Mouse (Mus musculus): ENCODE data around the gene Rlbp1. TPM values are rescaled to one million over a fixed set of nuclear protein-coding genes. Genes with fewer than 3 reads are reported as not detected.

Rlbp1 gene
- polyA plus RNA-seq (2014; fragmentation: Nextera tagmentation; extraction: Ambion mirVana): not detected in 2 replicates

DNA sequence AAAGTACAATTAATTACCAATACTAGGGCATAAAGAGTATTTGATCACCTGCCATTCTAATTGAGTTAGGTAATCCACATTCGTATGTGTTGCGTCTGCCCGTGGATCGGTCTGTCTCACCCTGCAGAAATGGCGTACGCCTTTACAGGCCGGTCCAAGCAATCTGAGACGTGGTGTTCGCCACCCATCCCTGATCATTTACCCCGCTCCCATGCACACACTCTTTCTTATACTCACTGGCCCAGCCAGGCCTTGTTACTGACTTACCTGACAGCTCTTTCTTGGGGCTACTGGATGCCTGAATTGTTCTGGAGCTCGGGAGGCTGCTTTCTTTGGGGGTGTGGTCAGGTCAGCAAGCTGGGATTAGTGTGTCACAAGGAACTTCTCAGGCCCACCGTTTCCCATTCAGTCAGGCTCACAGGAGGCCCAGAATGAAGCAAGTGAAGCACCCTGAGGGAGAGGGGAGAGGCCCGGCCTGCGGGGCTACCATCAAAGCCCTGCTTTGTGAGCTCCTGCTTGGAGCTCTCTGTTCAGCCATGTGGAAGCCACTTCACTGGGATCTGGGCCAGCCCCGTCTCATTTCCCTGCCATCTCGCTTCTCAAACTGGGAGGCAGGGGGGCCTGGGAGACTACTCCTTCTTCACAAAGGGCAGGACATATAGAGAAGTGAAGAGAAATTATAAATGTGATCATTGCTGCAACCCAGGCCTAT, at the start of gene Rlbp1:
Gene Rlbp1 (minus strand): TSS at position 627 of the 712 bp plus-strand sequence.
- H3K9ac ChIP-seq (ENCODE audit: low read length): no peak within 1 kb of the TSS
- no peak for ATAC-seq (ENCODE audit: insufficient number of reproducible peaks, insufficient read depth, low FRiP score, low read depth)
- H3K9me3 ChIP-seq (ENCODE audit: control insufficient read depth, low read length): no peaks in the 10 kb centered on the region
- no peak within 1 kb of the TSS for H3K4me3 ChIP-seq (ENCODE audit: control insufficient read depth in 1 of 2, insufficient read depth in 1 of 2, low read depth in 1 of 2, low read length in 2 of 2)
- no peak within 1 kb of the TSS for H3K4me2 ChIP-seq (ENCODE audit: low read length)
- 73% methylated on average over 16 of the region's 16 CpGs for WGBS
- H3K4me1 ChIP-seq (ENCODE audit: control insufficient read depth in 2 of 2, insufficient read depth in 2 of 2, low read length in 2 of 2): no peaks in the 10 kb centered on the region
- no peaks in the 10 kb centered on the region for H3K36me3 ChIP-seq (ENCODE audit: control insufficient read depth, insufficient read depth, low read length)
- peaks cover 3% of the 10 kb centered on the region; the same call in 1 of the 2 replicates for H3K27me3 ChIP-seq (ENCODE audit: control insufficient read depth, insufficient read depth, low read length)
- no peak within 1 kb of the TSS for H3K27ac ChIP-seq (replicated peaks in 1 of 2; ENCODE audit: control insufficient read depth in 1 of 2, insufficient read depth in 1 of 2, low read depth in 2 of 2, low read length in 2 of 2)

DNA sequence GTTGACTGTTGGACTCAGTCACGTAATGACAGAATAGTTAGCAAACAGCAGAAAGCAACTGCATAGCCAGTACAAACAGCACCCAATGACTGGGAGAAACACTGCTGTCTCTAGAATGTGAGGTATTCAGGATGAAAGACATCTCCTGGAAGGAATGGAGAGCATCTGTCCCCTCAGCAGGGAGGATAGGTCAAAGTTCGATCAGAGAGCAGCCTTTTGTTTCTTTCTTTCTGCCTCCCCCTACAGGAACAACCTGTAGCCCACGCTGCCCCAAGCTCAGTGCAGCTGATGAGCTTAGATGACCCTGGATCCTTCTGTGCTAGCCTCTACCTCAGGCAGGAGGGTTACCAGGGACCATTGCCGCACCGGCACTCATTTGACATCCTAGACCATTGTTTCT, 41.4 kb upstream of the Rlbp1 start:
- 59% methylated on average over 5 of the region's 5 CpGs for WGBS
- ATAC-seq (ENCODE audit: insufficient number of reproducible peaks, insufficient read depth, low FRiP score, low read depth): no peak
- H3K4me3 ChIP-seq (ENCODE audit: control insufficient read depth in 1 of 2, insufficient read depth in 1 of 2, low read depth in 1 of 2, low read length in 2 of 2): no peak overlapping the region
- H3K36me3 ChIP-seq (ENCODE audit: control insufficient read depth, insufficient read depth, low read length): 0 out of 2 replicates have a peak, but pooled peaks cover 3% of the 10 kb centered on the region
- H3K9ac ChIP-seq (ENCODE audit: low read length): no peak overlapping the region
- 0 out of 4 replicates have a peak, but pooled peaks cover 0 to 6% of the 10 kb centered on the region in 2 experiments for H3K4me1 ChIP-seq (ENCODE audit: control insufficient read depth in 2 of 2, insufficient read depth in 2 of 2, low read length in 2 of 2)
- no peaks in the 10 kb centered on the region for H3K9me3 ChIP-seq (ENCODE audit: control insufficient read depth, low read length)
- H3K27ac ChIP-seq (replicated peaks in 1 of 2; ENCODE audit: control insufficient read depth in 1 of 2, insufficient read depth in 1 of 2, low read depth in 2 of 2, low read length in 2 of 2): no peak overlapping the region
- no peaks in the 10 kb centered on the region for H3K27me3 ChIP-seq (ENCODE audit: control insufficient read depth, insufficient read depth, low read length)
- H3K4me2 ChIP-seq (ENCODE audit: low read length): no peak overlapping the region

DNA sequence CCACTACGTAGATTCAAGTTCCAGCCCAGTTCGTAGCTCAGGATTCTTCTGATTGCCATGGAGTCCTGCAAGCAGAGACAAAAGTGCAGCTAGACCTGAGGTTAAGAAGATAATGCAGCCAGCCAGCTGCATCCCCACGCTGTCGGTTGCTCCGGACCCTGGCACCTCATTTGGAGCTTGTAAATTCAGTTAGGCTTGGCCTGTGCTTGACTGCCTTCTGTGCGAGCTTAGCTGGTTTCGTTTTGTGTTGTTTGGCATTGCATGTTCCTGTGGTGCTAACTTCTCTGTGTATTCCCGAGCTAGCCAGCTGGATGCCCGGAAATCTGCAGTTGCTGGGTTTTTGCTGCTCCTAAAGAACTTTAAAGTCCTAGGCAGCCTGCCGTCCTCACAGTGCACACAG, 39.0 kb upstream of the Rlbp1 start:
- 0 out of 4 replicates have a peak, but pooled peaks cover 0 to 6% of the 10 kb centered on the region in 2 experiments for H3K4me1 ChIP-seq (ENCODE audit: control insufficient read depth in 2 of 2, insufficient read depth in 2 of 2, low read length in 2 of 2)
- WGBS: 83% methylated on average over 10 of the region's 10 CpGs
- H3K36me3 ChIP-seq (ENCODE audit: control insufficient read depth, insufficient read depth, low read length): 0 out of 2 replicates have a peak, but pooled peaks cover 3% of the 10 kb centered on the region
- no peak overlapping the region for H3K4me2 ChIP-seq (ENCODE audit: low read length)
- H3K4me3 ChIP-seq (ENCODE audit: control insufficient read depth in 1 of 2, insufficient read depth in 1 of 2, low read depth in 1 of 2, low read length in 2 of 2): no peak overlapping the region
- no peak overlapping the region for H3K9ac ChIP-seq (ENCODE audit: low read length)
- ATAC-seq (ENCODE audit: insufficient number of reproducible peaks, insufficient read depth, low FRiP score, low read depth): no peak
- H3K9me3 ChIP-seq (ENCODE audit: control insufficient read depth, low read length): no peaks in the 10 kb centered on the region
- no peak overlapping the region for H3K27ac ChIP-seq (replicated peaks in 1 of 2; ENCODE audit: control insufficient read depth in 1 of 2, insufficient read depth in 1 of 2, low read depth in 2 of 2, low read length in 2 of 2)
- no peaks in the 10 kb centered on the region for H3K27me3 ChIP-seq (ENCODE audit: control insufficient read depth, insufficient read depth, low read length)

DNA sequence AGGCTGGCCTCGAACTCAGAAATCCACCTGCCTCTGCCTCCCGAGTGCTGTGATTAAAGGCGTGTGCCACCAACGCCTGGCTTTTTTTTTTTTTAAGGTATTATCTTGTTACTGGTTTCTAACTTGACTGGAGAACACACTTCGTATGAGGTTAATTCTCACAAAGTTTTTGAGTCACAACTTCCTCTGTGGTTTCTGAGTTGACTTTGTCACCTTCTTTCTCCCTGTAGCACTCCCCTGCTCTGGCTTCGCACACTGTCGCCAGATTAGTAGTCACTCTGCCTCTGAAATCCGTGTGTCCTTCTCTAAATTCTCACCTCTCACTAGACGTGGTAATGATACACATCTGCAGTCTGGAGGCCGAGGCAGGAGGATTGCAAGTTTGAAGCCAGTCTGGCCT, 36.0 kb upstream of the Rlbp1 start:
- no peak overlapping the region for H3K4me3 ChIP-seq (ENCODE audit: control insufficient read depth in 1 of 2, insufficient read depth in 1 of 2, low read depth in 1 of 2, low read length in 2 of 2)
- no peak for ATAC-seq (ENCODE audit: insufficient number of reproducible peaks, insufficient read depth, low FRiP score, low read depth)
- 87% methylated on average over 10 of the region's 10 CpGs for WGBS

DNA sequence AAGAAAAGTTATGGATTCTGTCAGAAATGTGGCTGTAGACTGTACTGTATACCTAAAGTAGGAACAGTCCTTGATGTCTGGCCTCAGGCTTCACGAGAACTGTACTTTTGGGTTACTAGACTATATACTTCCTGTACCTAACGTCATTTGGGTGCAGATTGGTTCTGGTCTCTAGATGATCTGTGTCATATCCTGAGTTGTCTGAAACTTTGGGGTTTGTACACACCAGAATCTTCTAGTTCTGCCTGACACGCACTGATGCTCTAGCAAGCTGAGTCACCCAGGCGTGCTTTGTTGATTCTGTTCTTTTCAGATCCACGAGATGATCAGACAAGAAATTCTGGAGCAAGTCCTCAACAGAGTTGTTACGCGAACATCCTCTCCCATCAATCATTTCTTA, 33.1 kb upstream of the Rlbp1 start:
- Histone ChIP-seq H3K27ac (replicated peaks in 1 of 2; ENCODE audit: control insufficient read depth in 1 of 2, insufficient read depth in 1 of 2, low read depth in 2 of 2, low read length in 2 of 2) (no peak overlapping the region), H3K9ac (ENCODE audit: low read length) (no peak overlapping the region), H3K9me3 (ENCODE audit: control insufficient read depth, low read length) (no peaks in the 10 kb centered on the region), H3K27me3 (ENCODE audit: control insufficient read depth, insufficient read depth, low read length) (no peaks in the 10 kb centered on the region), H3K4me2 (ENCODE audit: low read length) (no peak overlapping the region), H3K4me3 (ENCODE audit: control insufficient read depth in 1 of 2, insufficient read depth in 1 of 2, low read depth in 1 of 2, low read length in 2 of 2) (no peak overlapping the region), H3K36me3 (ENCODE audit: control insufficient read depth, insufficient read depth, low read length) (0 out of 2 replicates have a peak, but pooled peaks cover 7% of the 10 kb centered on the region), H3K4me1 (ENCODE audit: control insufficient read depth in 2 of 2, insufficient read depth in 2 of 2, low read length in 2 of 2) (no peaks in the 10 kb centered on the region)
- no peak for ATAC-seq (ENCODE audit: insufficient number of reproducible peaks, insufficient read depth, low FRiP score, low read depth)
- 89% methylated on average over 7 of the region's 7 CpGs for WGBS

More for the DNA sequence above, 36.0 kb upstream of the Rlbp1 start:
- no peak overlapping the region for H3K9ac ChIP-seq (ENCODE audit: low read length)
- H3K4me2 ChIP-seq (ENCODE audit: low read length): no peak overlapping the region
- 0 out of 2 replicates have a peak, but pooled peaks cover 7% of the 10 kb centered on the region for H3K36me3 ChIP-seq (ENCODE audit: control insufficient read depth, insufficient read depth, low read length)
- H3K9me3 ChIP-seq (ENCODE audit: control insufficient read depth, low read length): no peaks in the 10 kb centered on the region
- H3K27me3 ChIP-seq (ENCODE audit: control insufficient read depth, insufficient read depth, low read length): no peaks in the 10 kb centered on the region
- H3K27ac ChIP-seq (replicated peaks in 1 of 2; ENCODE audit: control insufficient read depth in 1 of 2, insufficient read depth in 1 of 2, low read depth in 2 of 2, low read length in 2 of 2): no peak overlapping the region
- H3K4me1 ChIP-seq (ENCODE audit: control insufficient read depth in 2 of 2, insufficient read depth in 2 of 2, low read length in 2 of 2): no peaks in the 10 kb centered on the region

DNA sequence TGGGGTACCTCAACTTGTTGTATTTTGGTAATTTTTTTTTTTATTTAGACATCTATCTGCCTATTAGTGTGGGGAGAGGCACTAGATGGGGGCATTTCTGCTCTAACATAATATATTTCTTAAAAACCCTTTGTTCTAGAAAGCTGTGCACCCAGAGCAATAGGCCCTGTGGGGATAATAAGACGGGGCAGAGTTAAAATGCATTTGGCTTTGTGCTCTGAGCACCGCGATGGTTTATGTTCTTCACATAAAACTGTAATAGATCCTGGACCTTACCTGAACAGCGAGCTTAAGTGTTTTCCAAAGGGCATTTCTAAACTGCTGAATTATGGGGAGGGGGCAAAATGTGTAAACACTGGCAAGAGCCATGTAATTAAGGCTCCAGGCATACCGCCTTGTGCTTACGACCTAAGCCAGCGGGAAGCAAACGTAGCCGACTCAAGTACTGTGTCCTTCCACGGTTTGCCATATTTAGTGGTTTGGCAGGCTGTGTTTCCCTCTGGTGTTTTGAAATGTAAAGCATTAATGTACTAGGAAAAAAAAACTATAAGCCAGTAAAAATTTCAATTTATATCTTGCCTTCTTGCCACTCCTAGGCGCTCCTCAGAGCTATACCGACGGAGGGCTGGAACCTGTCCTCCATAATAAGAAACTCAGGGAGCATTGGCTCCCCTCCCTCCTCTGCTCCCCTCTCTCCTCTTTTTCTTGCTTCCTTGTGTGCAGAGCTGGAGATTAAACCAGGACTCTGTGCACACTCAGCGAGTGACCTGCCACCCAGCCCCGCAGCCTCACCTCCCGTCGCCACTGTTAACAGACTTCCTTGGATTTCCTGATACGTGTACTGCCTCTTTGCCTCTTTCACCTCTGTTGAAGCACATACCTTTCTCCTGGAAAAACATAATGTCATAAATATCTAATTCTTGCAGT, 27.9 kb upstream of the Rlbp1 start:
- Histone ChIP-seq H3K9me3 (ENCODE audit: control insufficient read depth, low read length) (no peaks in the 10 kb centered on the region), H3K27ac (replicated peaks in 1 of 2; ENCODE audit: control insufficient read depth in 1 of 2, insufficient read depth in 1 of 2, low read depth in 2 of 2, low read length in 2 of 2) (no peak overlapping the region), H3K4me1 (ENCODE audit: control insufficient read depth in 2 of 2, insufficient read depth in 2 of 2, low read length in 2 of 2) (no peaks in the 10 kb centered on the region), H3K4me2 (ENCODE audit: low read length) (no peak overlapping the region), H3K4me3 (ENCODE audit: control insufficient read depth in 1 of 2, insufficient read depth in 1 of 2, low read depth in 1 of 2, low read length in 2 of 2) (no peak overlapping the region), H3K27me3 (ENCODE audit: control insufficient read depth, insufficient read depth, low read length) (no peaks in the 10 kb centered on the region), H3K36me3 (ENCODE audit: control insufficient read depth, insufficient read depth, low read length) (peaks cover 10% of the 10 kb centered on the region; the same call in 1 of the 2 replicates), H3K9ac (ENCODE audit: low read length) (no peak overlapping the region)
- ATAC-seq (ENCODE audit: insufficient number of reproducible peaks, insufficient read depth, low FRiP score, low read depth): no peak
- 84% methylated on average over 18 of the region's 18 CpGs for WGBS

DNA sequence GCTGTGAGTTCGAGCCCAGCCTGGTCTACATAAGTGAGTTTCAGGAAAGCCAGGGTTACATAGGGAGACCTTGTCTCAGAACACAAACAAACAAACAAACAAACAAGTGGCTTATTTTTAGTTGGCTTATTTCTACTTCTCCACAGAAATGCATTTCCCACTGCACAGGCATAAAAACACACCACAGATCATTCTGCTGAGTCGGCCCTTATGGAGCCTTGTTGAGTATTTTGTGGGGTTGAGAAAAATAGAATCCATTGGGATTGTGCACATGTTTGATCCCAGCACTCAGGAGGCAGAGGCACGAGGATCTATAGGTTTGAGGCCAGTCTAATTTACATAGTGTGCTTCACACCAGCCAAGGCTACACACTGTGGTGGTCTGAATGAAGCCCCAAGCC, 13.4 kb upstream of the Rlbp1 start:
- 77% methylated on average over 3 of the region's 3 CpGs for WGBS
- H3K4me2 ChIP-seq (ENCODE audit: low read length): no peak overlapping the region
- H3K27ac ChIP-seq (replicated peaks in 1 of 2; ENCODE audit: control insufficient read depth in 1 of 2, insufficient read depth in 1 of 2, low read depth in 2 of 2, low read length in 2 of 2): no peak overlapping the region
- ATAC-seq (ENCODE audit: insufficient number of reproducible peaks, insufficient read depth, low FRiP score, low read depth): no peak
- peaks cover 9% of the 10 kb centered on the region for H3K36me3 ChIP-seq (ENCODE audit: control insufficient read depth, insufficient read depth, low read length)
- H3K4me1 ChIP-seq (ENCODE audit: control insufficient read depth in 2 of 2, insufficient read depth in 2 of 2, low read length in 2 of 2): no peaks in the 10 kb centered on the region
- no peaks in the 10 kb centered on the region for H3K9me3 ChIP-seq (ENCODE audit: control insufficient read depth, low read length)
- no peaks in the 10 kb centered on the region for H3K27me3 ChIP-seq (ENCODE audit: control insufficient read depth, insufficient read depth, low read length)
- H3K9ac ChIP-seq (ENCODE audit: low read length): no peak overlapping the region
- H3K4me3 ChIP-seq (ENCODE audit: control insufficient read depth in 1 of 2, insufficient read depth in 1 of 2, low read depth in 1 of 2, low read length in 2 of 2): no peak overlapping the region
